Mouse (Mus musculus): ENCODE data around the gene Mbnl1.

The Mbnl1 gene

DNA sequence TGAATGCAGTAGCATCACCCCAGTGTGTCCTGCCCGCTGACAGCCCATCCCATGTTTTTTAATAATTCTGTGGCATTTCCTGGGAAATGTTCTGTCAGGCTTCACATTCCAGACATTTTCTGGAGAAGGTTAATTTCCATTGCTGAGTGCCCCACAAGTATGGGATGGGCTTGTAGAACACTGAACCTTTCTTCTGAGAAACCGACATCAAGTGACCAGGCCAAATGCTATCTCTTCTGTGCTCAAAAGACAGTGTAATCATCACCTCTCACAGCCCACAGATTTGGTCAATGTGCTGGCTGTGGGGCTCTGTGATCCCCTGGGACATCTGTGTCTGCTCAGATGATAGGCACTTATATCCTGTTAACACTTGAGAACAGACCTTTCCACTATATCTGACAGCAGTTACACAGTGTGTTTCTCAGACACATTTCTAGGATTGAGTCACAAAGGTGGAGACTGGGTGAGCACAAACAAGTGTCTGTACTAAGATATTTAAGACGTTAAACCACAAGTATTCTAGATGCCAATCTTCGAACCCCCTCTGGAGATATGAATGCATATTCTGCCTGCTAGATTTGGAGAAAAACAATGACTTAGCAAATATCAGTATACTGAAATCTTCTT, 130.4 kb downstream of the Mbnl1 start:
- DNase-seq (ENCODE audit: inconsistent age in 2 of 2, low spot score in 1 of 2), result no peak

GRCm38 (mm10) chr3:60603637-60604036, 131.0 kb downstream of the Mbnl1 start:
- no peak for DNase-seq (ENCODE audit: inconsistent age in 2 of 2, low spot score in 1 of 2)

- DNase-seq (ENCODE audit: inconsistent age in 2 of 2, low spot score in 1 of 2), result no peak
Measured at GRCm38 (mm10) chr3:60604205-60604604, 131.6 kb downstream of the Mbnl1 start.

GRCm38 (mm10) chr3:60608952-60609403, 136.3 kb downstream of the Mbnl1 start:
- peak in 1 of 2 experiments; percentile 81 for DNase-seq (ENCODE audit: inconsistent age in 2 of 2, low spot score in 1 of 2)

DNA sequence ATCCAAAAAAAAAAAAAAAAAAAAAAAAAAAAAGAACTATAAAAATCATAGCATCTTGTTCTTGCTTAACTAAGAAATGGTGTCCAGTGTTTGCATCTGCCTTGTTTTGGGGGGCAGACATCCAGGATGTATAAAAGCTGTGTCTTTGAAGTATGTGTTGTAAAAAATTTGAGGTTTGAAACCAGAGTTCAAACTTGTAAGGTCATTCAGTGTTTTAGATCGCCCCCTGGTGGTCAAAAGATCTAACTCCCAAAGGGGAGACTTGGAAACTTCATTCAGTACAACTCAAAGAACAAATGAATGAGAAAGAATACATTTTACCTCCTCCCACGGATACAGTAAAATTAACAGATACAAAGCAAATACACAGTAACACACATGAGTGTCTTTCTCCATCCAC, 139.2 kb downstream of the Mbnl1 start:
- DNase-seq (ENCODE audit: inconsistent age in 2 of 2, low spot score in 1 of 2), result peak; percentile 56 to 90

DNA sequence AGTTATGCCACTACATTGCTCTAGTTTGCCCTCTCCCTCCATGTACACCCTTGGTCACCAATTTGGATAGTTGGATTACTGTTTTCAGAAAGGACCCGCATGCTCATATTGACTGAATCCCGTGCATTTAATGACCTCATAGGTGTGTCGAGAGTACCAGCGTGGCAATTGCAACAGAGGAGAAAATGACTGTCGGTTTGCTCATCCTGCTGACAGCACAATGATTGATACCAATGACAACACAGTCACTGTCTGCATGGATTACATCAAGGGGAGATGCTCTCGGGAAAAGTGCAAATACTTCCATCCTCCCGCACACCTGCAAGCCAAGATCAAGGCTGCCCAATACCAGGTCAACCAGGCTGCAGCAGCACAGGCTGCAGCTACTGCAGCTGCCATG, 140.5 kb downstream of the Mbnl1 start:
- DNase-seq (ENCODE audit: inconsistent age in 2 of 2, low spot score in 1 of 2), result peak in 1 of 2 experiments; percentile 79

GRCm38 (mm10) chr3:60614516-60614915, 141.9 kb downstream of the Mbnl1 start:
- DNase-seq (ENCODE audit: inconsistent age in 2 of 2, low spot score in 1 of 2), result peak in 1 of 2 experiments; percentile 53

DNA sequence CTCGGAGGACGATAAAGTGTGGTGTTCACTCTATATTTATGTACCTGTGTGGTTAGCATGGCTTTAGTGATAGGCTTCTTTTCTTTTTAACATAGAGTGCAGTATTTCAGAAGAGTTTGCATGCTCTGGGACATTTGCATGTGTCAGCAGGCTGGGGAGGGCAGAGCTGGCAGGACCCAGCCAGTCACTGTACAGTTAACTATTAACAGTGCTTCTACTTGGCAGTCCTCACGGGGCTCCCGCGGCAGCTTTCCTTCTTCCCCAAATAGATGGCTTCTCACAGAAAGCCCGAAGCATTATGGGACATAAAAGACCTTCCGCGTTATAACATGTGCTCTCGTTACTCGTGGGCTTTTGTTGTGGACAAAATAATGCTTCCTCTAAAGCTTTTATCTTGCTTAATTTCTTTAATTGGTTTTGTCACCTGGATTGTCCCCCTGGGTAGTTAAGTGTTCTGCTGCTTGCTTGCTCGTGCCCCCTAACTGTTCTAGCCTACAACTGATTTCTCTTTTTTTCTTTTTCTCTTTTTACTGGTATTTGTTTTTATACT, 142.5 kb downstream of the Mbnl1 start:
- peak in 1 of 2 experiments; percentile 57 for DNase-seq (ENCODE audit: inconsistent age in 2 of 2, low spot score in 1 of 2)

GRCm38 (mm10) chr3:60615615-60616014, 143.0 kb downstream of the Mbnl1 start:
- peak in 1 of 2 experiments; percentile 62 for DNase-seq (ENCODE audit: inconsistent age in 2 of 2, low spot score in 1 of 2)

GRCm38 (mm10) chr3:60616147-60616546, 143.5 kb downstream of the Mbnl1 start:
- peak in 1 of 2 experiments; percentile 72 for DNase-seq (ENCODE audit: inconsistent age in 2 of 2, low spot score in 1 of 2)

- peak in 1 of 2 experiments; percentile 62 for DNase-seq (ENCODE audit: inconsistent age in 2 of 2, low spot score in 1 of 2)
Measured at GRCm38 (mm10) chr3:60617643-60618042, 145.0 kb downstream of the Mbnl1 start.

DNA sequence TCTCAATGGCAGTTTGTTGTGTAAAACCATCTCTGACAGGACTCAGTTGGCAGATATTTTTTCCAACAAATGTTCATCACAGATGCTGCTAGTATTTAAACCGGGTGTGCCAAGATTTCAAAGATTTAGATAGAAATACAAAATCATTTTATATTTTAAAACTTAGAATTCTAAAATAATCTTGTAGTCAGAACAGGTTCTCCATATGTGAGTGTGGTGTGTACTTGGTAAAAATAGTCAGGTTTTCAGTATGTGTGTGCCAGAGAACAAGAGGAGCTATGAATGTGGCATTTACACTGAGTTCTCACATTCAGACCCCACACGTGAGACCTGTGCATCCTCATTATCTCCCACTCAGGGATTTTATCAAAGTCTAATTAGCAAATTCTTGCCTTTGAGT, 147.6 kb downstream of the Mbnl1 start:
- DNase-seq (ENCODE audit: inconsistent age in 2 of 2, low spot score in 1 of 2), result no peak

- peak in 1 of 2 experiments; percentile 55 for DNase-seq (ENCODE audit: inconsistent age in 2 of 2, low spot score in 1 of 2)
Measured at GRCm38 (mm10) chr3:60631183-60631582, 158.6 kb downstream of the Mbnl1 start.

- DNase-seq (ENCODE audit: inconsistent age in 2 of 2, low spot score in 1 of 2), result no peak
Measured at GRCm38 (mm10) chr3:60631754-60632153, 159.1 kb downstream of the Mbnl1 start.

DNA sequence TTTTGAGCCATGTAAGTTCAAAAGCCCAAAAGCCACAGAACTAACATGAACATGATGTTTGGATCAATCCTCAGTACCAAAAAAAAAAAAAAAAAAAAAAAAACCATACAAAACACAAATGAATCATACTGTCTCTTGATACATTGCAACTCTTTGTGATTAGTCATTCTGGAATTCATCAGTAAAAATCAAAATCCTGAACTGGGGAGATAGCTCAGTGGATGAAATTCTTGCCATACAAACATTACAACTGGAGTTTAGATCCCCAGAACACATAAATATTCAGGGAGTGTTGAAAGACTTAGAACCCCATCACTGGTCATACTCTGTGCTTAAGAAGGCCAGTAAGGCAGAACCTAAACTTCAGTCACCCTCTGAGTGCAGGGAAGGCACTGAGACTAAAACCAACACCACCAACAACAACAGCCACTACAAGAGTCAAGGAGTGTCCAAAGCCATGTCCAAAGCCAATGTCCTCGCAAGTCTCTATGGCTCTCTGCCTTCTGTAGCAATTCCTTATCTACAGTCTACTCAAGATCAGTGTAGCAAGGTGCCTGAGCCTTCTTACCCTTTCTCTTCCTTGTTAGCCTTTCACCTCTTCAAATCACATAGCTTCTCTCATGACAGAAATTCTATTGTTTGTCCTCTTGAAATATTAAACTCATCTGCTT, 160.3 kb downstream of the Mbnl1 start:
- peak in 1 of 2 experiments; percentile 50 for DNase-seq (ENCODE audit: inconsistent age in 2 of 2, low spot score in 1 of 2)

- no peak for DNase-seq (ENCODE audit: inconsistent age in 2 of 2, low spot score in 1 of 2)
Measured at GRCm38 (mm10) chr3:60638530-60638929, 165.9 kb downstream of the Mbnl1 start.

DNA sequence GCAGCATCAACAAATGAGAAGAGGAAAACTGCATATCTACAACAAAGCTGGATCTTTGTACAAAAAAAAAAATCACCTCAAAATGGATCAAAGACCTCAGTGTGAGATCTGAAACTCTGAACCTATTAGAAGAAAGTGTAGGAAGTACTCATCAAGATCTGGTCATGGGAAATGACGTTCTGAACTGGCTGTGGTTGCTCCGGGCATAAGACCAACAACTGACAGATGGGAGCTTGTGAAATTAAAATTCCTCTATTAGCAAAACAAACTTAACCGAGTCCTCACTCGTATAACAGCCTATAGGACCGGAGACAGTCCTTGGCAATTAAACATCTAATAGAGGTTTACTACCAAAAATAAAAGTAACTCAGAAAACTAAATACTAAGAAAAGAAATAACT, 166.5 kb downstream of the Mbnl1 start:
- DNase-seq (ENCODE audit: inconsistent age in 2 of 2, low spot score in 1 of 2), result peak in 1 of 2 experiments; percentile 22

GRCm38 (mm10) chr3:60642227-60642626, 169.6 kb downstream of the Mbnl1 start:
- no peak for DNase-seq (ENCODE audit: inconsistent age in 2 of 2, low spot score in 1 of 2)

DNA sequence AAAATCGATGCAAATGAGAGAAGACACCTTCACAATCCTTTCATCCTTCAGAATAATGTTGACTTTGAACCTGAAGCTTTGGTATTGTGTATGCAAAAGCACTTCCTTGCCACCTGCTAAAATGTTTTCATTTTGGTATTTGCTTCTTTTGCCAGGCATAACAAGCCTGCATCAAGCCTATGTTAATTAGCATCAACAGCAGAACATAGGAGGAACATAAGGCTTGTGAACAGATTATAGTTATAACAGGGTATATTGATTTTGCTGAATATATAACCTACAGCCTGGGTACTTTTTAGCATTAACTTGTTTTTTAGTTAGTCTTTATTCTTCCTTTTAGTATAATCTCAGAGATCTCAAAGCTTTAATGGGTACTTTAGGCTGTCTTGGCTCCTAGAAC, 172.9 kb downstream of the Mbnl1 start:
- no peak for DNase-seq (ENCODE audit: inconsistent age in 2 of 2, low spot score in 1 of 2)

DNA sequence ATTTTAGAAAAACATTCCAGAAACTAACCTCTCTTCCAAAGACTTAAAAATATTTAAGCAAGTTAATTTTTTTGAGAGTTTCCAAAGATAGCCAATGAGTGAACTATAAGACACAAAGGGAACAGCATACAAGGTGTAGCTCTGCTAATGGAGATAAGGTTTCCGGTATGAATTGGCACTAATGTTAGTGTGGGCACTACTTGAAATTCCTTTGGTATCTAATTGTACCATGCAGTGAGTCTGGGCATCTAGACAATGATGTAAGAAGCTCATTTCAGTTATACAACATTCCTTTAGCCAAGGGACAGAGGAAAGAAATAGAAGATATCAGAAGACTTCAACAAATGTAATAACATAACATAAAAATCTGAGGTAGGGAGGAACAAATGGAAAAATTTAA, 175.7 kb downstream of the Mbnl1 start:
- no peak for DNase-seq (ENCODE audit: inconsistent age in 2 of 2, low spot score in 1 of 2)

DNA sequence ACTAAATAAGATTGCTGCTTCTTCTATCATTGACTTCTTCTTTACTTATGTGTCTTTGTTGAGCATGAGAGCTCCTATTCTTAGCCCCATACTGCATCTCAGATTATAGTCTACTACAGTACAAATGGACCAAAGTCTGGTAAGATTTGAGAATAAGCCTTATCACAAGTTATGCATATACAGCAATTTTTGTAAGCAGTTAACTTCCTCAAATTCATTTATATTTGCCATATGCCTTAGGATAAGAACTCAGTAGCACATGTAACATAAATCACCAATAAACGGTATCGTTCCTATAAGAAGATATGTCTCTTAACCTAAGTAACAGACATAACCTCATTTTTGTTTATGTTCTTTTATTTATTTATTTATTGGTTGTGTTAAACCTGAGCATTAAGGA, 188.1 kb downstream of the Mbnl1 start:
- DNase-seq (ENCODE audit: inconsistent age in 2 of 2, low spot score in 1 of 2), result no peak
